Mouse (Mus musculus): ENCODE results near the gene Hist2h3c2.

DNA sequence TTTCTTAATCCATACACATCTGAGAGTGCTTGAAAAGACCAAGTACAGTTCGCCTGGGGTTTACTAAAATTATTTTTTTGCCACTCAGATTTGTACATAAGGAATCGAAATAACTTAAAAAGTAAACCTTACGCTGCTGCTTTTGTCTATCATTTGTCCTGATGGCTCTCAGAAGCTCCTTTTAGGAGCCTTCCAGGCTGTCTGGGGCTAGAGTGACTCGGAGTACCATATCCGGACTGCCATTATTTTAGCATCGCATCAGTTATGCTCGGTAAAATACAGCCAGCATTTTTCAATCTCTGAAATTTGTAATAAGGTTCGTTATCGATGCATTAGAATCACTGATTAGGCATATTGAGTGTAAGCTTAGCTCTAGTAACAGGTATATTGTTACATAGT lies 1.9 kb upstream of the Hist2h3c2 start:
- no peak for TF ChIP-seq CTCF (IDR thresholded peaks at IDR 0.05; ENCODE audit: low read depth, low read length)
- no peak for TF ChIP-seq POLR2A (IDR thresholded peaks at IDR 0.05; ENCODE audit: borderline replicate concordance, low read depth, low read length)
